Mouse (Mus musculus): ENCODE results near the gene Rpl23a. TPM values are rescaled to one million over a fixed set of nuclear protein-coding genes. Genes with fewer than 3 reads are reported as not detected.

Rpl23a gene
- polyA plus RNA-seq, 1 experiment from 2014 or later = 930 TPM

GRCm38 (mm10) chr11:78172748-78173383, 10.5 kb downstream of the Rpl23a start:
- Histone ChIP-seq H3K36me3 (no peaks in the 10 kb centered on the region), H3K4me2 (no peak overlapping the region), H3K27ac (replicated peaks) (no peak overlapping the region), H3K27me3 (no peaks in the 10 kb centered on the region), H3K4me3 (no peak overlapping the region), H3K4me1 (replicated peaks) (peaks cover 18% of the 10 kb centered on the region), H3K9ac (no peak overlapping the region), H3K9me3 (no peaks in the 10 kb centered on the region)
- ATAC-seq (ENCODE audit: low read depth) = no peak
- WGBS = 87% methylated on average over 19 of the region's 19 CpGs

GRCm38 (mm10) chr11:78172034-78172747, 11.2 kb downstream of the Rpl23a start:
- Histone ChIP-seq H3K4me2 (no peak overlapping the region), H3K4me1 (replicated peaks) (peaks cover 13% of the 10 kb centered on the region), H3K9ac (no peak overlapping the region), H3K27me3 (no peaks in the 10 kb centered on the region), H3K36me3 (no peaks in the 10 kb centered on the region), H3K9me3 (no peaks in the 10 kb centered on the region), H3K27ac (replicated peaks) (no peak overlapping the region), H3K4me3 (no peak overlapping the region)
- WGBS = 81% methylated on average over 16 of the region's 16 CpGs
- ATAC-seq (ENCODE audit: low read depth) = no peak

- 72% methylated on average over 4 of the region's 4 CpGs for WGBS
- H3K4me1 ChIP-seq (replicated peaks) = peaks cover 6% of the 10 kb centered on the region
- no peak for ATAC-seq (ENCODE audit: low read depth)
Observed at GRCm38 (mm10) chr11:78171328-78171727, 12.1 kb downstream of the Rpl23a start.

GRCm38 (mm10) chr11:78170306-78170705, 13.1 kb downstream of the Rpl23a start:
- H3K27ac ChIP-seq (replicated peaks) = no peak overlapping the region
- no peak overlapping the region for H3K9ac ChIP-seq
- H3K4me3 ChIP-seq = no peak overlapping the region
- H3K4me1 ChIP-seq (replicated peaks) = peaks cover 8% of the 10 kb centered on the region
- WGBS = 93% methylated on average over 15 of the region's 15 CpGs
- no peaks in the 10 kb centered on the region for H3K36me3 ChIP-seq
- no peaks in the 10 kb centered on the region for H3K27me3 ChIP-seq
- no peak for ATAC-seq (ENCODE audit: low read depth)
- no peaks in the 10 kb centered on the region for H3K9me3 ChIP-seq
- H3K4me2 ChIP-seq = no peak overlapping the region

More at GRCm38 (mm10) chr11:78171328-78171727, 12.1 kb downstream of the Rpl23a start:
- Histone ChIP-seq H3K36me3 (no peaks in the 10 kb centered on the region), H3K9ac (no peak overlapping the region), H3K9me3 (no peaks in the 10 kb centered on the region), H3K4me3 (no peak overlapping the region), H3K27ac (replicated peaks) (no peak overlapping the region), H3K4me2 (no peak overlapping the region), H3K27me3 (no peaks in the 10 kb centered on the region)

- H3K27me3 ChIP-seq = no peaks in the 10 kb centered on the region
- no peak overlapping the region for H3K4me3 ChIP-seq
- H3K36me3 ChIP-seq = no peaks in the 10 kb centered on the region
- no peak overlapping the region for H3K9ac ChIP-seq
- no peak overlapping the region for H3K4me2 ChIP-seq
- no peaks in the 10 kb centered on the region for H3K9me3 ChIP-seq
- peaks cover 9% of the 10 kb centered on the region for H3K4me1 ChIP-seq (replicated peaks)
- no peak for ATAC-seq (ENCODE audit: low read depth)
- 57% methylated on average over 19 of the region's 19 CpGs for WGBS
- H3K27ac ChIP-seq (replicated peaks) = no peak overlapping the region
Observed at GRCm38 (mm10) chr11:78168541-78169468, 14.6 kb downstream of the Rpl23a start.

- no peak overlapping the region for H3K27ac ChIP-seq (replicated peaks)
- no peaks in the 10 kb centered on the region for H3K9me3 ChIP-seq
- 90% methylated on average over 14 of the region's 14 CpGs for WGBS
- peaks cover 23% of the 10 kb centered on the region for H3K4me1 ChIP-seq (replicated peaks)
- H3K9ac ChIP-seq = no peak overlapping the region
- H3K36me3 ChIP-seq = peaks cover 1% of the 10 kb centered on the region; the same call in 1 of the 2 replicates
- H3K4me3 ChIP-seq = no peak overlapping the region
- H3K27me3 ChIP-seq = no peaks in the 10 kb centered on the region
- ATAC-seq (ENCODE audit: low read depth) = no peak
- no peak overlapping the region for H3K4me2 ChIP-seq
Observed at GRCm38 (mm10) chr11:78167257-78167959, 16.0 kb downstream of the Rpl23a start.

- WGBS = 72% methylated on average over 6 of the region's 6 CpGs
- no peaks in the 10 kb centered on the region for H3K9me3 ChIP-seq
- no peaks in the 10 kb centered on the region for H3K27me3 ChIP-seq
- no peak overlapping the region for H3K9ac ChIP-seq
- peaks cover 31% of the 10 kb centered on the region for H3K4me1 ChIP-seq (replicated peaks)
- H3K27ac ChIP-seq (replicated peaks) = no peak overlapping the region
- no peak for ATAC-seq (ENCODE audit: low read depth)
- H3K4me3 ChIP-seq = no peak overlapping the region
- peaks cover 9% of the 10 kb centered on the region for H3K36me3 ChIP-seq
- no peak overlapping the region for H3K4me2 ChIP-seq
Observed at GRCm38 (mm10) chr11:78166640-78167039, 16.7 kb downstream of the Rpl23a start.

- Histone ChIP-seq H3K9ac (peak overlapping the region; percentile 100), H3K4me2 (peak overlapping the region; percentile 86), H3K27ac (replicated peaks) (peak overlapping the region; percentile 99), H3K9me3 (no peaks in the 10 kb centered on the region), H3K27me3 (no peaks in the 10 kb centered on the region), H3K4me3 (peak overlapping the region; percentile 99), H3K4me1 (replicated peaks) (peaks cover 35% of the 10 kb centered on the region), H3K36me3 (peaks cover 14% of the 10 kb centered on the region)
- ATAC-seq (ENCODE audit: low read depth) = no peak
- WGBS = 49% methylated on average over 4 of the region's 4 CpGs
Observed at GRCm38 (mm10) chr11:78166161-78166560, 17.2 kb downstream of the Rpl23a start.

GRCm38 (mm10) chr11:78165761-78166109, 17.6 kb downstream of the Rpl23a start:
- Histone ChIP-seq H3K36me3 (peaks cover 18% of the 10 kb centered on the region), H3K4me1 (replicated peaks) (peaks cover 40% of the 10 kb centered on the region), H3K27ac (replicated peaks) (peak overlapping the region; percentile 99), H3K27me3 (no peaks in the 10 kb centered on the region), H3K9ac (peak overlapping the region; percentile 100), H3K9me3 (no peaks in the 10 kb centered on the region), H3K4me2 (peak overlapping the region; percentile 86), H3K4me3 (peak overlapping the region; percentile 99)
- WGBS = 3% methylated on average over 16 of the region's 16 CpGs
- ATAC-seq (ENCODE audit: low read depth) = peak; percentile 12

- peak; percentile 81 for ATAC-seq (ENCODE audit: low read depth)
- H3K27ac ChIP-seq (replicated peaks) = peak within 1 kb of the TSS; percentile 99
- under 1% methylated on average over 78 of the region's 78 CpGs for WGBS
Observed at GRCm38 (mm10) chr11:78164924-78165760, 18.2 kb downstream of the Rpl23a start, which contains the start of gene Traf4. Gene Traf4, minus strand, starts transcription at chr11:78165589.

GRCm38 (mm10) chr11:78164604-78164923, 18.8 kb downstream of the Rpl23a start:
- WGBS = under 1% methylated on average over 14 of the region's 14 CpGs
- peak; percentile 4; the same call in 1 of the 2 replicates for ATAC-seq (ENCODE audit: low read depth)
- peak overlapping the region; percentile 99 for H3K4me3 ChIP-seq

More at GRCm38 (mm10) chr11:78164924-78165760, 18.2 kb downstream of the Rpl23a start, which contains the start of gene Traf4:
- Histone ChIP-seq H3K4me1 (replicated peaks) (peaks cover 42% of the 10 kb centered on the region), H3K4me3 (peak within 1 kb of the TSS; percentile 99), H3K36me3 (peaks cover 24% of the 10 kb centered on the region), H3K4me2 (peak within 1 kb of the TSS; percentile 86), H3K27me3 (no peaks in the 10 kb centered on the region), H3K9ac (peak within 1 kb of the TSS; percentile 100), H3K9me3 (no peaks in the 10 kb centered on the region)

More at GRCm38 (mm10) chr11:78164604-78164923, 18.8 kb downstream of the Rpl23a start:
- peak overlapping the region; percentile 100 for H3K9ac ChIP-seq
- peaks cover 30% of the 10 kb centered on the region for H3K36me3 ChIP-seq
- H3K4me2 ChIP-seq = peak overlapping the region; percentile 86
- peaks cover 46% of the 10 kb centered on the region for H3K4me1 ChIP-seq (replicated peaks)
- no peaks in the 10 kb centered on the region for H3K9me3 ChIP-seq
- no peaks in the 10 kb centered on the region for H3K27me3 ChIP-seq
- H3K27ac ChIP-seq (replicated peaks) = peak overlapping the region; percentile 99

All from neural tube, embryonic 13.5 days (tissue).